Mouse (Mus musculus) regulatory T cell (primary cell): ENCODE results near the gene Matn1.

Experiments
- in situ Hi-C: fragments of 300-600 bp; cut with MboI, MseI; formaldehyde crosslinking; loops from one replicate; pipeline ENCODE4 v1.15.1; 2025; ENCODE audit warnings: high pct_unique_total_duplicates

Gene Matn1

GRCm38 (mm10) chr4:130944112-130944511 is at the start of gene Matn1:
Gene Matn1, plus strand, starts transcription at chr4:130944385.
- in situ Hi-C loops, result loop anchor here (25.0 kb wide), 1 partner anchor 557 kb away; no protein-coding TSS in a partner anchor

GRCm38 (mm10) chr4:130895701-130896100 is 48.5 kb upstream of the Matn1 start:
- in situ Hi-C loops, result no loop called here

GRCm38 (mm10) chr4:130896372-130896771 is 47.8 kb upstream of the Matn1 start:
- in situ Hi-C loops, result no loop called here

GRCm38 (mm10) chr4:130899383-130899781 is 44.8 kb upstream of the Matn1 start:
- in situ Hi-C loops, result no loop called here

- in situ Hi-C loops, result loop anchor here (5.0 to 25.0 kb wide), 3 partner anchors 47 to 1338 kb away; partner anchors contain the start of gene Lck
Measured at GRCm38 (mm10) chr4:130899782-130900427, 44.3 kb upstream of the Matn1 start.

GRCm38 (mm10) chr4:130900746-130901145 is 43.4 kb upstream of the Matn1 start:
- in situ Hi-C loops, result loop anchor here (5.0 to 25.0 kb wide), 3 partner anchors 47 to 1338 kb away; partner anchors contain the start of gene Lck

- in situ Hi-C loops, result loop anchor here (5.0 to 25.0 kb wide), 3 partner anchors 45 to 1340 kb away; partner anchors contain the start of gene Lck
Measured at GRCm38 (mm10) chr4:130902289-130902781, 41.9 kb upstream of the Matn1 start.

GRCm38 (mm10) chr4:130905025-130905424 is 39.2 kb upstream of the Matn1 start:
- in situ Hi-C loops, result loop anchor here (25.0 kb wide), 2 partner anchors 1132 to 1343 kb away; partner anchors contain the start of gene Lck

- in situ Hi-C loops, result loop anchor here (25.0 kb wide), 2 partner anchors 1131 to 1344 kb away; partner anchors contain the start of gene Lck
Measured at GRCm38 (mm10) chr4:130905882-130906281, 38.3 kb upstream of the Matn1 start.

- in situ Hi-C loops, result loop anchor here (25.0 kb wide), 2 partner anchors 1131 to 1344 kb away; partner anchors contain the start of gene Lck
Measured at GRCm38 (mm10) chr4:130906296-130906695, 37.9 kb upstream of the Matn1 start.

- in situ Hi-C loops, result loop anchor here (25.0 kb wide), 2 partner anchors 1130 to 1345 kb away; partner anchors contain the start of gene Lck
Measured at GRCm38 (mm10) chr4:130907200-130908069, 36.8 kb upstream of the Matn1 start.

- in situ Hi-C loops, result loop anchor here (25.0 kb wide), 2 partner anchors 1129 to 1346 kb away; partner anchors contain the start of gene Lck
Measured at GRCm38 (mm10) chr4:130908133-130908532, 36.1 kb upstream of the Matn1 start.

- in situ Hi-C loops, result loop anchor here (25.0 kb wide), 2 partner anchors 1128 to 1347 kb away; partner anchors contain the start of gene Lck
Measured at GRCm38 (mm10) chr4:130909167-130909874, 34.9 kb upstream of the Matn1 start.

- in situ Hi-C loops, result loop anchor here (25.0 kb wide), 2 partner anchors 1127 to 1348 kb away; partner anchors contain the start of gene Lck
Measured at GRCm38 (mm10) chr4:130910666-130911065, 33.5 kb upstream of the Matn1 start.

GRCm38 (mm10) chr4:130912626-130913025 is 31.6 kb upstream of the Matn1 start:
- in situ Hi-C loops, result loop anchor here (25.0 kb wide), 2 partner anchors 1125 to 1350 kb away; partner anchors contain the start of gene Lck

GRCm38 (mm10) chr4:130913077-130913476 is 31.1 kb upstream of the Matn1 start, which contains the start of gene Laptm5:
Gene Laptm5, plus strand, starts transcription at chr4:130913125.
- in situ Hi-C loops, result loop anchor here (25.0 kb wide), 2 partner anchors 1124 to 1351 kb away; partner anchors contain the start of gene Lck

GRCm38 (mm10) chr4:130913511-130913910 is 30.7 kb upstream of the Matn1 start:
- in situ Hi-C loops, result loop anchor here (25.0 kb wide), 2 partner anchors 1124 to 1351 kb away; partner anchors contain the start of gene Lck

GRCm38 (mm10) chr4:130914011-130914410 is 30.2 kb upstream of the Matn1 start:
- in situ Hi-C loops, result loop anchor here (25.0 kb wide), 2 partner anchors 1123 to 1352 kb away; partner anchors contain the start of gene Lck

- in situ Hi-C loops, result loop anchor here (25.0 kb wide), 2 partner anchors 1123 to 1352 kb away; partner anchors contain the start of gene Lck
Measured at GRCm38 (mm10) chr4:130914527-130914926, 29.7 kb upstream of the Matn1 start.

- in situ Hi-C loops, result loop anchor here (25.0 kb wide), 2 partner anchors 1122 to 1353 kb away; partner anchors contain the start of gene Lck
Measured at GRCm38 (mm10) chr4:130915006-130915667, 29.0 kb upstream of the Matn1 start.
